Mouse (Mus musculus): ENCODE results near the gene Srrt. TPM values are rescaled to one million over a fixed set of nuclear protein-coding genes. Genes with fewer than 3 reads are reported as not detected.

Gene Srrt
- polyA plus RNA-seq, 1 experiment from 2014 or later: 68.0 TPM

GRCm38 (mm10) chr5:137330910-137331309, 23.4 kb upstream of the Srrt start:
- H3K27me3 ChIP-seq (ENCODE audit: control insufficient read depth, insufficient read depth, low read depth, low read length): no peaks in the 10 kb centered on the region
- H3K27ac ChIP-seq (ENCODE audit: low read length): no peak overlapping the region
- no peak for ATAC-seq (ENCODE audit: low read depth)
- H3K9me3 ChIP-seq (replicated peaks; ENCODE audit: control insufficient read depth, low read length): no peaks in the 10 kb centered on the region
- H3K4me3 ChIP-seq (ENCODE audit: low read depth, low read length): no peak overlapping the region
- H3K4me1 ChIP-seq (ENCODE audit: control insufficient read depth, low read depth, low read length): peaks cover 15% of the 10 kb centered on the region
- no peak overlapping the region for H3K9ac ChIP-seq (ENCODE audit: low read depth, low read length)
- WGBS (ENCODE audit: insufficient replicate concordance): 62% methylated on average over 7 of the region's 7 CpGs
- H3K4me2 ChIP-seq (ENCODE audit: low read depth, low read length): no peak overlapping the region
- no peaks in the 10 kb centered on the region for H3K36me3 ChIP-seq (ENCODE audit: control insufficient read depth, insufficient read depth)

GRCm38 (mm10) chr5:137320996-137321395, 13.5 kb upstream of the Srrt start:
- WGBS (ENCODE audit: insufficient replicate concordance): 69% methylated on average over 3 of the region's 3 CpGs
- ATAC-seq (ENCODE audit: low read depth): no peak; the same call in 1 of the 2 replicates
- no peaks in the 10 kb centered on the region for H3K27me3 ChIP-seq (ENCODE audit: control insufficient read depth, insufficient read depth, low read depth, low read length)
- H3K27ac ChIP-seq (ENCODE audit: low read length): no peak overlapping the region
- H3K36me3 ChIP-seq (ENCODE audit: control insufficient read depth, insufficient read depth): no peaks in the 10 kb centered on the region
- no peak overlapping the region for H3K4me2 ChIP-seq (ENCODE audit: low read depth, low read length)
- no peak overlapping the region for H3K9ac ChIP-seq (ENCODE audit: low read depth, low read length)
- peaks cover 8% of the 10 kb centered on the region; the same call in 1 of the 2 replicates for H3K4me1 ChIP-seq (ENCODE audit: control insufficient read depth, low read depth, low read length)
- H3K9me3 ChIP-seq (replicated peaks; ENCODE audit: control insufficient read depth, low read length): no peaks in the 10 kb centered on the region
- no peak overlapping the region for H3K4me3 ChIP-seq (ENCODE audit: low read depth, low read length)

GRCm38 (mm10) chr5:137318570-137318969, 11.1 kb upstream of the Srrt start:
- Histone ChIP-seq H3K27ac (ENCODE audit: low read length) (no peak overlapping the region), H3K9me3 (replicated peaks; ENCODE audit: control insufficient read depth, low read length) (no peaks in the 10 kb centered on the region), H3K36me3 (ENCODE audit: control insufficient read depth, insufficient read depth) (no peaks in the 10 kb centered on the region), H3K9ac (ENCODE audit: low read depth, low read length) (no peak overlapping the region), H3K4me2 (ENCODE audit: low read depth, low read length) (no peak overlapping the region), H3K27me3 (ENCODE audit: control insufficient read depth, insufficient read depth, low read depth, low read length) (no peaks in the 10 kb centered on the region), H3K4me3 (ENCODE audit: low read depth, low read length) (no peak overlapping the region), H3K4me1 (ENCODE audit: control insufficient read depth, low read depth, low read length) (peaks cover 15% of the 10 kb centered on the region)
- 54% methylated on average over 1 of the region's 1 CpGs for WGBS (ENCODE audit: insufficient replicate concordance)
- no peak for ATAC-seq (ENCODE audit: low read depth)

- Histone ChIP-seq H3K36me3 (ENCODE audit: control insufficient read depth, insufficient read depth) (no peaks in the 10 kb centered on the region), H3K4me1 (ENCODE audit: control insufficient read depth, low read depth, low read length) (peaks cover 22% of the 10 kb centered on the region), H3K27me3 (ENCODE audit: control insufficient read depth, insufficient read depth, low read depth, low read length) (no peaks in the 10 kb centered on the region), H3K9ac (ENCODE audit: low read depth, low read length) (no peak overlapping the region), H3K27ac (ENCODE audit: low read length) (no peak overlapping the region), H3K4me3 (ENCODE audit: low read depth, low read length) (no peak overlapping the region), H3K4me2 (ENCODE audit: low read depth, low read length) (no peak overlapping the region), H3K9me3 (replicated peaks; ENCODE audit: control insufficient read depth, low read length) (no peaks in the 10 kb centered on the region)
- WGBS (ENCODE audit: insufficient replicate concordance): 35% methylated on average over 8 of the region's 8 CpGs
- ATAC-seq (ENCODE audit: low read depth): no peak
These were observed 9.9 kb upstream of the Srrt start for GRCm38 (mm10) chr5:137317361-137317760.

- Histone ChIP-seq H3K4me2 (ENCODE audit: low read depth, low read length) (no peak overlapping the region), H3K27ac (ENCODE audit: low read length) (no peak overlapping the region)
These were observed 7.8 kb upstream of the Srrt start for GRCm38 (mm10) chr5:137315084-137315903.

GRCm38 (mm10) chr5:137314193-137315083, 7.0 kb upstream of the Srrt start, which contains the start of gene Trip6:
Trip6 (minus strand) TSS chr5:137314404.
- ATAC-seq (ENCODE audit: low read depth): peak; percentile 50
- Histone ChIP-seq H3K27me3 (ENCODE audit: control insufficient read depth, insufficient read depth, low read depth, low read length) (no peaks in the 10 kb centered on the region), H3K9ac (ENCODE audit: low read depth, low read length) (peak within 1 kb of the TSS; percentile 63), H3K9me3 (replicated peaks; ENCODE audit: control insufficient read depth, low read length) (no peaks in the 10 kb centered on the region), H3K36me3 (ENCODE audit: control insufficient read depth, insufficient read depth) (peaks cover 3% of the 10 kb centered on the region; the same call in 1 of the 2 replicates), H3K4me2 (ENCODE audit: low read depth, low read length) (peak within 1 kb of the TSS; percentile 73), H3K27ac (ENCODE audit: low read length) (peak within 1 kb of the TSS; percentile 24; the same call in 1 of the 2 replicates), H3K4me1 (ENCODE audit: control insufficient read depth, low read depth, low read length) (peaks cover 22% of the 10 kb centered on the region), H3K4me3 (ENCODE audit: low read depth, low read length) (peak within 1 kb of the TSS; percentile 60)
- WGBS (ENCODE audit: insufficient replicate concordance): 34% methylated on average over 30 of the region's 30 CpGs

More at GRCm38 (mm10) chr5:137315084-137315903, 7.8 kb upstream of the Srrt start:
- ATAC-seq (ENCODE audit: low read depth): no peak
- no peaks in the 10 kb centered on the region for H3K27me3 ChIP-seq (ENCODE audit: control insufficient read depth, insufficient read depth, low read depth, low read length)
- no peak overlapping the region for H3K4me3 ChIP-seq (ENCODE audit: low read depth, low read length)
- H3K9ac ChIP-seq (ENCODE audit: low read depth, low read length): no peak overlapping the region
- peaks cover 22% of the 10 kb centered on the region for H3K4me1 ChIP-seq (ENCODE audit: control insufficient read depth, low read depth, low read length)
- 48% methylated on average over 30 of the region's 30 CpGs for WGBS (ENCODE audit: insufficient replicate concordance)
- no peaks in the 10 kb centered on the region for H3K36me3 ChIP-seq (ENCODE audit: control insufficient read depth, insufficient read depth)
- no peaks in the 10 kb centered on the region for H3K9me3 ChIP-seq (replicated peaks; ENCODE audit: control insufficient read depth, low read length)

- H3K4me2 ChIP-seq (ENCODE audit: low read depth, low read length): peak overlapping the region; percentile 73
- H3K27me3 ChIP-seq (ENCODE audit: control insufficient read depth, insufficient read depth, low read depth, low read length): no peaks in the 10 kb centered on the region
- H3K4me3 ChIP-seq (ENCODE audit: low read depth, low read length): peak overlapping the region; percentile 60
- 5% methylated on average over 22 of the region's 22 CpGs for WGBS (ENCODE audit: insufficient replicate concordance)
- H3K9ac ChIP-seq (ENCODE audit: low read depth, low read length): peak overlapping the region; percentile 63
- ATAC-seq (ENCODE audit: low read depth): peak; percentile 35; the same call in 1 of the 2 replicates
- H3K27ac ChIP-seq (ENCODE audit: low read length): peak overlapping the region; percentile 24; the same call in 1 of the 2 replicates
- no peaks in the 10 kb centered on the region for H3K9me3 ChIP-seq (replicated peaks; ENCODE audit: control insufficient read depth, low read length)
- H3K36me3 ChIP-seq (ENCODE audit: control insufficient read depth, insufficient read depth): peaks cover 8% of the 10 kb centered on the region
- peaks cover 22% of the 10 kb centered on the region for H3K4me1 ChIP-seq (ENCODE audit: control insufficient read depth, low read depth, low read length)
These were observed 6.2 kb upstream of the Srrt start for GRCm38 (mm10) chr5:137313466-137314192.

- no peaks in the 10 kb centered on the region for H3K9me3 ChIP-seq (replicated peaks; ENCODE audit: control insufficient read depth, low read length)
- peaks cover 38% of the 10 kb centered on the region for H3K4me1 ChIP-seq (ENCODE audit: control insufficient read depth, low read depth, low read length)
- WGBS (ENCODE audit: insufficient replicate concordance): 88% methylated on average over 4 of the region's 4 CpGs
- peak overlapping the region; percentile 93 for H3K4me3 ChIP-seq (ENCODE audit: low read depth, low read length)
- H3K27ac ChIP-seq (ENCODE audit: low read length): peak overlapping the region; percentile 91
- peak overlapping the region; percentile 74; the same call in 1 of the 2 replicates for H3K4me2 ChIP-seq (ENCODE audit: low read depth, low read length)
- H3K9ac ChIP-seq (ENCODE audit: low read depth, low read length): no peak overlapping the region; the same call in 1 of the 2 replicates
- no peak for ATAC-seq (ENCODE audit: low read depth)
- H3K27me3 ChIP-seq (ENCODE audit: control insufficient read depth, insufficient read depth, low read depth, low read length): no peaks in the 10 kb centered on the region
- H3K36me3 ChIP-seq (ENCODE audit: control insufficient read depth, insufficient read depth): peaks cover 17% of the 10 kb centered on the region
These were observed 882 bp upstream of the Srrt start for GRCm38 (mm10) chr5:137308356-137308755.

Measured in liver, embryonic 16.5 days (tissue).